Mouse (Mus musculus) heart, adult 2 months (tissue): ENCODE results near the gene Styk1. TPM values are rescaled to one million over a fixed set of nuclear protein-coding genes. Genes with fewer than 3 reads are reported as not detected.

Source experiments
- DNase-seq, 2 experiments: peaks; one replicate each; pipeline ENCODE4 v3.0.0; 2021
- H3K27ac ChIP-seq: fragments of 200-600 bp; 2 replicates; pipeline ENCODE4 v1.8.1; 2022
- H3K27me3 ChIP-seq: fragments of 200-500 bp; 2 replicates; pipeline ENCODE4 v1.6.1; 2012; ENCODE audit warnings: mild to moderate bottlenecking, low read length, inconsistent platforms, mixed read lengths; ENCODE audit not compliant: control insufficient read depth, insufficient read depth
- H3K36me3 ChIP-seq: fragments of 200-500 bp; 2 replicates; pipeline ENCODE4 v1.6.1; 2012; ENCODE audit warnings: low read length, inconsistent platforms; ENCODE audit not compliant: control insufficient read depth, insufficient read depth
- H3K4me1 ChIP-seq: fragments of 200-500 bp; 2 replicates; pipeline ENCODE4 v1.6.1; 2011; ENCODE audit warnings: low read length; ENCODE audit not compliant: control insufficient read depth, insufficient read depth
- H3K4me3 ChIP-seq: fragments of 200-600 bp; 2 replicates; pipeline ENCODE4 v1.8.1; 2022
- H3K79me2 ChIP-seq: fragments of 200-500 bp; replicated peaks from 2 replicates; pipeline ENCODE4 v1.6.1; 2012; ENCODE audit warnings: mild to moderate bottlenecking, inconsistent platforms, low read length, moderate library complexity, mixed read lengths; ENCODE audit not compliant: control insufficient read depth, insufficient read depth
- H3K9ac ChIP-seq: fragments of 200-500 bp; 2 replicates; pipeline ENCODE4 v1.6.1; 2012; ENCODE audit warnings: low read depth, mild to moderate bottlenecking, control low read depth, inconsistent platforms, low read length, mixed read lengths
- CTCF ChIP-seq: fragments of 200-600 bp; IDR thresholded peaks from 2 replicates; pipeline ENCODE4 v1.8.1; 2022; ENCODE audit warnings: antibody characterized with exemption, mild to moderate bottlenecking, moderate library complexity
- EP300 ChIP-seq: fragments of 200-500 bp; IDR thresholded peaks from 2 replicates; pipeline ENCODE4 v1.6.1; 2011; ENCODE audit warnings: low read depth, low read length, control low read depth; ENCODE audit not compliant: insufficient read depth
- POLR2A ChIP-seq: fragments of 200-500 bp; IDR thresholded peaks from 2 replicates; pipeline ENCODE4 v1.6.1; 2011; ENCODE audit warnings: mild to moderate bottlenecking, low read depth, low read length, control low read depth; ENCODE audit not compliant: insufficient read depth
- WGBS: fragments of 180-500 bp; shearing (Covaris S2); methylation state at CpG from one replicate; pipeline ENCODE4 v1.1.7; 2018; 5-methylcytosine and 5-hydroxymethylcytosine counted together
- intact Hi-C: fragments of 180-260 bp; cut with DNase I; formaldehyde crosslinking; loops from one replicate; pipeline ENCODE4 v1.15.1; 2025
- polyA plus RNA-seq: library from polyadenylated mRNA; depleted of rRNA; stranded (reverse); fragments of >200 nt; gene quantifications from 2 replicates; pipeline ENCODE4 v1.2.3, GENCODE M21; 2012
- total RNA-seq, 2 experiments: library from RNA; stranded (reverse); gene quantifications; 2 replicates each; pipeline ENCODE4 v1.2.3; 2021

The Styk1 gene
- total and polyA plus RNA-seq, 3 experiments, result 0.08 to 0.12 (median 0.09) TPM

GRCm38 (mm10) chr6:131382984-131383337 lies 29.6 kb upstream of the Styk1 start:
- peak overlapping the region; percentile 5 for H3K4me3 ChIP-seq
- peak in 1 of 2 experiments; percentile 27 for DNase-seq
- peaks cover 19% of the 10 kb centered on the region for H3K4me1 ChIP-seq
- peak overlapping the region; percentile 72 for H3K27ac ChIP-seq
- H3K27me3 ChIP-seq, result no peaks in the 10 kb centered on the region
- no peaks in the 10 kb centered on the region; the same call in 1 of the 2 replicates for H3K79me2 ChIP-seq
- 9% methylated on average over 3 of the region's 3 CpGs for WGBS
- intact Hi-C loops, result loop anchor here (5.0 kb wide), 1 partner anchor 34 kb away; no protein-coding TSS in a partner anchor
- H3K36me3 ChIP-seq, result peaks cover 35% of the 10 kb centered on the region
- no peak overlapping the region for H3K9ac ChIP-seq
- TF ChIP-seq CTCF (no peak), EP300 (no peak), POLR2A (no peak)

GRCm38 (mm10) chr6:131382232-131382983 lies 29.0 kb upstream of the Styk1 start:
- Histone ChIP-seq H3K27ac (peak overlapping the region; percentile 72), H3K4me1 (peaks cover 19% of the 10 kb centered on the region)

GRCm38 (mm10) chr6:131378858-131379428 lies 25.5 kb upstream of the Styk1 start:
- intact Hi-C loops, result no loop called here
- Histone ChIP-seq H3K9ac (no peak overlapping the region), H3K36me3 (peaks cover 31% of the 10 kb centered on the region), H3K27me3 (no peaks in the 10 kb centered on the region), H3K27ac (no peak overlapping the region), H3K4me3 (no peak overlapping the region), H3K79me2 (no peaks in the 10 kb centered on the region; the same call in 1 of the 2 replicates), H3K4me1 (peaks cover 12% of the 10 kb centered on the region)
- no peak for DNase-seq
- WGBS, result 70% methylated on average over 18 of the region's 18 CpGs
- TF ChIP-seq EP300, result no peak
- no peak for TF ChIP-seq CTCF
- no peak for TF ChIP-seq POLR2A

More at GRCm38 (mm10) chr6:131382232-131382983, 29.0 kb upstream of the Styk1 start:
- TF ChIP-seq CTCF, result peak; percentile 50
- peak; percentile 60; the same call in 1 of the 2 replicates for TF ChIP-seq POLR2A
- peak; percentile 74; the same call in 1 of the 2 replicates for TF ChIP-seq EP300
- Histone ChIP-seq H3K27me3 (no peaks in the 10 kb centered on the region), H3K4me3 (peak overlapping the region; percentile 5), H3K36me3 (peaks cover 35% of the 10 kb centered on the region), H3K79me2 (no peaks in the 10 kb centered on the region; the same call in 1 of the 2 replicates), H3K9ac (peak overlapping the region; percentile 48; the same call in 1 of the 2 replicates)
- intact Hi-C loops, result loop anchor here (5.0 kb wide), 1 partner anchor 35 kb away; no protein-coding TSS in a partner anchor
- DNase-seq, result peak; percentile 73 to 85
- 32% methylated on average over 14 of the region's 14 CpGs for WGBS

- intact Hi-C loops, result no loop called here
- no peak for TF ChIP-seq POLR2A
- TF ChIP-seq EP300, result no peak
- TF ChIP-seq CTCF, result no peak
- Histone ChIP-seq H3K4me1 (peaks cover 6% of the 10 kb centered on the region), H3K27ac (no peak overlapping the region), H3K9ac (no peak overlapping the region), H3K36me3 (peaks cover 29% of the 10 kb centered on the region), H3K4me3 (no peak overlapping the region), H3K27me3 (no peaks in the 10 kb centered on the region), H3K79me2 (no peaks in the 10 kb centered on the region; the same call in 1 of the 2 replicates)
- no peak for DNase-seq
- WGBS, result 96% methylated on average over 5 of the region's 5 CpGs
Measured at GRCm38 (mm10) chr6:131377378-131377777, 24.0 kb upstream of the Styk1 start.

GRCm38 (mm10) chr6:131374594-131375340 lies 21.4 kb upstream of the Styk1 start:
- 47% methylated on average over 13 of the region's 13 CpGs for WGBS
- intact Hi-C loops, result no loop called here
- Histone ChIP-seq H3K27ac (no peak overlapping the region; the same call in 1 of the 2 replicates), H3K4me1 (peaks cover 4% of the 10 kb centered on the region; the same call in 1 of the 2 replicates), H3K36me3 (peaks cover 28% of the 10 kb centered on the region), H3K4me3 (no peak overlapping the region), H3K79me2 (no peaks in the 10 kb centered on the region), H3K27me3 (no peaks in the 10 kb centered on the region), H3K9ac (no peak overlapping the region)
- TF ChIP-seq POLR2A, result no peak
- no peak for TF ChIP-seq CTCF
- no peak for TF ChIP-seq EP300
- no peak for DNase-seq
